30 mouse cellular contexts compared by ENCODE assay signal in the genomic region with DNA sequence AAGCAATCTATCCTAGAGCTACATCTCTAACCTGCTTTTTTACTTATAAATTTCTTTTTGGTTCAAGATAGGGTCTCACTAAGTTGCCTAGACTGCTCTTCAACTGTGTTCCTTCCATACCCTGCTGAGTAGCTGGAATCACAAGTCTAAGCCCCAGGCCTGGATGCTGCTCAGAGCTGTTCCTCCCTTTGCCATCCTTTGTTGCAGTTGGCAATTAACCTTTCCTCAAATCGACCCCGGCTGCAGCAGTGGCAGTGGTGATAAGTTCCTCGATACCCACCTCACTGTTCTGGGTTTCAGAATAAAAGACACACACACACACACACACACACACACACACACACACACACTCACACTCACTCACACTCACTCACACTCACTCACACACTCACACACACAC. TPM values are rescaled to one million over a fixed set of nuclear protein-coding genes. Genes with fewer than 3 reads are reported as not detected.
"Had no signal": no experiment of that assay in that cellular context is flagged by ENCODE, and none has a peak within 500 bp of the region (broad histone marks: within the 10 kb centered on the region; RNA-seq: fewer than 3 reads in every experiment).

No protein-coding gene starts in this region.

- H3K4me3 ChIP-seq: left cerebral cortex, adult 2 months; limb, embryonic 10.5 days; limb, embryonic 12.5 days; limb, embryonic 13.5 days; limb, embryonic 15.5 days; liver, embryonic 12.5 days; liver, embryonic 13.5 days; liver, embryonic 15.5 days; lung, embryonic 15.5 days; megakaryocyte, embryonic 14.5 days; midbrain, embryonic 10.5 days; midbrain, embryonic 12.5 days; midbrain, embryonic 15.5 days; myocyte had no signal

- H3K9me3 ChIP-seq: limb, embryonic 10.5 days; limb, embryonic 12.5 days; limb, embryonic 13.5 days; limb, embryonic 15.5 days; liver, embryonic 12.5 days; liver, embryonic 13.5 days; liver, embryonic 15.5 days; lung, embryonic 15.5 days; midbrain, embryonic 15.5 days had no signal

- H3K9ac ChIP-seq: limb, embryonic 12.5 days; limb, embryonic 13.5 days; limb, embryonic 15.5 days; liver, embryonic 12.5 days; liver, embryonic 13.5 days; liver, embryonic 14.5 days; liver, embryonic 15.5 days; liver, postnatal 0 days; lung, embryonic 14.5 days; lung, embryonic 15.5 days; midbrain, embryonic 12.5 days; midbrain, embryonic 15.5 days had no signal

- H3K27me3 ChIP-seq: limb, embryonic 12.5 days; limb, embryonic 13.5 days; limb, embryonic 15.5 days; liver, embryonic 13.5 days; liver, embryonic 15.5 days; lung, embryonic 15.5 days; midbrain, embryonic 12.5 days; midbrain, embryonic 15.5 days had no signal

- H3K27ac ChIP-seq: left cerebral cortex, adult 2 months; limb, embryonic 12.5 days; limb, embryonic 13.5 days; limb, embryonic 15.5 days; liver, embryonic 12.5 days; liver, embryonic 13.5 days; liver, embryonic 14.5 days; liver, embryonic 15.5 days; lung, embryonic 15.5 days; macrophage; midbrain, embryonic 12.5 days; midbrain, embryonic 15.5 days had no signal

- DNase-seq: left cerebral cortex, postnatal 4 days; liver; liver, embryonic 13.5 days; liver, postnatal 0 days; lung, adult 18-20 months; lung, adult 2 months; lung, embryonic 14.5 days; lung, postnatal 10 days; lung, postnatal 14 days; lung, postnatal 36 days; lung, postnatal 4 days; midbrain, embryonic 14.5 days had no signal

- H3K4me2 ChIP-seq: limb, embryonic 12.5 days; limb, embryonic 13.5 days; limb, embryonic 15.5 days; liver, embryonic 11.5 days; liver, embryonic 12.5 days; liver, embryonic 13.5 days; liver, embryonic 15.5 days; lung, embryonic 14.5 days; lung, embryonic 15.5 days; midbrain, embryonic 12.5 days had no signal

- H3K4me1 ChIP-seq: liver, embryonic 15.5 days had no signal

- H3K36me3 ChIP-seq: limb, embryonic 10.5 days; limb, embryonic 12.5 days; limb, embryonic 13.5 days; limb, embryonic 15.5 days; liver, embryonic 12.5 days; liver, embryonic 13.5 days; liver, embryonic 15.5 days; lung, embryonic 15.5 days; midbrain, embryonic 10.5 days; midbrain, embryonic 12.5 days; midbrain, embryonic 15.5 days had no signal

- ATAC-seq: liver, embryonic 12.5 days; liver, postnatal 0 days; lung, postnatal 0 days had no signal

RNA-seq across cellular contexts. Expression of a gene that starts 17.4 kb away (rescaled TPM):
- polyA plus RNA-seq: liver, adult 2 months; macrophage had no signal
